Mouse (Mus musculus) stomach, embryonic 15.5 days (tissue): ENCODE results near the gene Map4k3. TPM values are rescaled to one million over a fixed set of nuclear protein-coding genes. Genes with fewer than 3 reads are reported as not detected.

Experiments used
- ATAC-seq: fragments of 200-750 bp; cut with Nextera tagmentation; 2 replicates; pipeline ENCODE4 v1.8.0; 2017; ENCODE audit warnings: low read depth, moderate number of reproducible peaks, moderate TSS enrichment; ENCODE audit not compliant: insufficient read depth, low FRiP score
- H3K27ac ChIP-seq: fragments of 300-500 bp; sonication (generic); 2 replicates; pipeline ENCODE4 v1.5.1; 2015; ENCODE audit warnings: mild to moderate bottlenecking, inconsistent platforms
- H3K27me3 ChIP-seq: fragments of 300-500 bp; sonication (generic); replicated peaks from 2 replicates; pipeline ENCODE4 v1.6.1; 2015; ENCODE audit warnings: inconsistent platforms
- H3K36me3 ChIP-seq: fragments of 300-500 bp; sonication (generic); 2 replicates; pipeline ENCODE4 v1.6.1; 2015; ENCODE audit warnings: inconsistent platforms
- H3K4me1 ChIP-seq: fragments of 300-500 bp; sonication (generic); 2 replicates; pipeline ENCODE4 v1.6.1; 2015; ENCODE audit warnings: inconsistent platforms
- H3K4me2 ChIP-seq: fragments of 300-500 bp; sonication (generic); 2 replicates; pipeline ENCODE4 v1.6.1; 2015; ENCODE audit warnings: mild to moderate bottlenecking, inconsistent platforms
- H3K4me3 ChIP-seq: fragments of 300-500 bp; sonication (generic); replicated peaks from 2 replicates; pipeline ENCODE4 v1.5.1; 2015; ENCODE audit warnings: inconsistent platforms
- H3K9ac ChIP-seq: fragments of 300-500 bp; sonication (generic); 2 replicates; pipeline ENCODE4 v1.6.1; 2015; ENCODE audit warnings: inconsistent platforms
- H3K9me3 ChIP-seq: fragments of 300-500 bp; sonication (generic); 2 replicates; pipeline ENCODE4 v1.6.1; 2016; ENCODE audit warnings: inconsistent platforms
- WGBS: fragments of 180-500 bp; shearing (Covaris S2); methylation state at CpG from one replicate; pipeline ENCODE4 v1.1.7; 2015; 5-methylcytosine and 5-hydroxymethylcytosine counted together
- polyA plus RNA-seq: library from polyadenylated mRNA; unstranded; fragments of >200 nt; fragmentation: Nextera tagmentation; extraction: Ambion mirVana; gene quantifications from 2 replicates; pipeline ENCODE4 v1.2.1, GENCODE M21; 2015

Map4k3 gene
- polyA plus RNA-seq, 1 experiment from 2014 or later: 28.9 TPM

DNA sequence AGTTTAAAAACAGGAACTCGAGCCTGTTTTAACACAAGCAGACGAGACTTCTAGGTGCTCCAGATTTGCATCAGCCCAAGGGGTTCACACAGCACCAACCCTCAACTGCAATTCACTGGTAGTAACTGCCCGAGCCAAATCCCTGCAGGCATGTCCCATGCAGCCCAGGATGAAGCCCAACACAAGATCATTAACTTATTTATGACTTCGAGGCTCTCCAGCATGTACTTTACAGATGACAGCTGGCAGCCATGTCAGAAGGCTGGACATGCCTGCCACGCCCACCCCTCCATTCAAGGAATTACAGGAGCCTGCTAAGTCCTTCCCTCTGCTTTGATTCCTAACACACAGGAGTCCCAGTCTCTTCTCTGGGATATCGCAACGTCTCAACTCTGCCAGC lies 29.4 kb downstream of the Map4k3 start:
- Histone ChIP-seq H3K4me1 (peaks cover 12% of the 10 kb centered on the region; the same call in 1 of the 2 replicates), H3K9me3 (no peaks in the 10 kb centered on the region), H3K36me3 (no peaks in the 10 kb centered on the region), H3K9ac (no peak overlapping the region), H3K27me3 (no peaks in the 10 kb centered on the region), H3K4me3 (no peak overlapping the region), H3K27ac (no peak overlapping the region), H3K4me2 (no peak overlapping the region)
- ATAC-seq: no peak
- WGBS: 54% methylated on average over 7 of the region's 7 CpGs

DNA sequence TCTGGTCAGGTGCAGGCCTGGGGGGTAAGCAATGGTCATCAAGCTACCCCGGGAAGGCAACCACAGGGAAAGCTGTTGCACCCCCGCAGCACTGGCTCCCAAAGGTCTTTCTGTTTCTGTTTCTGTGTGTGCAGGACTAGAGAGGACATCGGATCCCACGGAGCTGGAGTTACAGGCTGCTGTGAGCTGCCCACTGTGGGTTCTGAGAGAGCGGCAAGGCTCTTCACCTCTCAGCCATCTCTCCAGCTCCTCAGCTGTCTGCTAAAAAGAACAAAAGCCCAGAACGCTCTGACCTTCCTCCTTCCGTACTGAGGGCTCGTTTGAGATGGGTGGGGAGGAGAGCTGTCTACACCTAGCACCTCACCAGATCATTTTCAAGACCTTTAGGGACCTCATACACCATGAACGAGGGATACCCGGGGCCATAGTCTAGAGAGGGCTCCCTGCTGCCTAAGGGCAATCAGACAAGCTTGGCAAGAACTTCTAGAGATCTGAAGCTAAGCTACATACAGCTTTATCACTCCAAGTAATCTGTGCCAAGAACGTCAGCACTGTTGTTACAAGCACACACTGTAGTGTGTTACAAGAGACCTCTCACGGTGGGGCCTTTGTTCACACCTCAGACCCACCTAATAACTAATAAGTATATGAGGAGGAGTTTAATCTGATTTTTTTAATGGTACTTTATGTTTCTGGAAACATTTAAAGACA lies 29.9 kb downstream of the Map4k3 start:
- Histone ChIP-seq H3K27ac (no peak overlapping the region), H3K4me3 (no peak overlapping the region), H3K4me2 (no peak overlapping the region), H3K9me3 (no peaks in the 10 kb centered on the region), H3K9ac (no peak overlapping the region), H3K36me3 (no peaks in the 10 kb centered on the region), H3K4me1 (peaks cover 12% of the 10 kb centered on the region; the same call in 1 of the 2 replicates), H3K27me3 (no peaks in the 10 kb centered on the region)
- 58% methylated on average over 12 of the region's 12 CpGs for WGBS
- no peak for ATAC-seq

DNA sequence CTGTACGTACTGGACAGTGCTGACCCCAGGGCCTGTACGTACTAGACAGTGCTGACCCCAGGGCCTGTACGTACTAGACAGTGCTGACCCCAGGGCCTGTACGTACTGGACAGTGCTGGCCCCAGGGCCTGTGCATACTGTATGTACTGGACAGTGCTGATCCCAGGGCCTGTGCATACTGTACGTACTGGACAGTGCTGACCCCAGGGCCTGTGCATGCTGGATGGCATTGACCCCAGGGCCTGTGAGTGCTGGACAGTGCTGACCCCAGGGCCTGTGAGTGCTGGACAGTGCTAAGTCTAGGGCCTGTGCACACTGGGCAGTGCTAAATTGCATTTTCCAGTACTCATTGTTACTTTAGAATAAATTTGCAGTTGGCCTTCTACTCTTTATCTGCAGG lies 31.3 kb downstream of the Map4k3 start:
- Histone ChIP-seq H3K9ac (no peak overlapping the region), H3K9me3 (no peaks in the 10 kb centered on the region), H3K27me3 (no peaks in the 10 kb centered on the region), H3K36me3 (no peaks in the 10 kb centered on the region), H3K27ac (no peak overlapping the region), H3K4me3 (no peak overlapping the region), H3K4me1 (peaks cover 9% of the 10 kb centered on the region; the same call in 1 of the 2 replicates), H3K4me2 (no peak overlapping the region)
- WGBS: 96% methylated on average over 5 of the region's 5 CpGs
- no peak for ATAC-seq

DNA sequence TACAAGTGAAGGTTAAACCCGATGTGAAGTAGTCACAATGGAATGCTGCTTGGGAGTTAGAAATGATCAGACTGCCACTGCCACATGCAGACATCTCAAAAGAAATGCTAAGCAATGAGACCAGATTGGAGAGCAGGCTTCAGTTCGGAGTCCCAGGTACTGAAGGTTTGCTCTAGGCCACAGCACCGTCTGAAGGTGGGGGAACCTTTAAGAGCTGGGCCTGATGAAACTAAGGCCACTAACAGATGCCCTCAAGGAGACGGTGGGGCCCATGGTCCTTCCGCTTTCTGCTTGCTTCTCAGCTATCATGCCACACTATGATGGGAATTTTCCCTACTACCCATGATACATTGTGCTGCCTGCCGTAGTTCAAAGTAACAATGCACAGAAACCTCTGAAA lies 32.1 kb downstream of the Map4k3 start:
- 89% methylated on average over 6 of the region's 6 CpGs for WGBS
- no peaks in the 10 kb centered on the region for H3K36me3 ChIP-seq
- no peak overlapping the region for H3K4me3 ChIP-seq
- no peak for ATAC-seq
- no peaks in the 10 kb centered on the region for H3K9me3 ChIP-seq
- peaks cover 9% of the 10 kb centered on the region; the same call in 1 of the 2 replicates for H3K4me1 ChIP-seq
- no peak overlapping the region for H3K9ac ChIP-seq
- no peaks in the 10 kb centered on the region for H3K27me3 ChIP-seq
- H3K4me2 ChIP-seq: no peak overlapping the region
- no peak overlapping the region for H3K27ac ChIP-seq

DNA sequence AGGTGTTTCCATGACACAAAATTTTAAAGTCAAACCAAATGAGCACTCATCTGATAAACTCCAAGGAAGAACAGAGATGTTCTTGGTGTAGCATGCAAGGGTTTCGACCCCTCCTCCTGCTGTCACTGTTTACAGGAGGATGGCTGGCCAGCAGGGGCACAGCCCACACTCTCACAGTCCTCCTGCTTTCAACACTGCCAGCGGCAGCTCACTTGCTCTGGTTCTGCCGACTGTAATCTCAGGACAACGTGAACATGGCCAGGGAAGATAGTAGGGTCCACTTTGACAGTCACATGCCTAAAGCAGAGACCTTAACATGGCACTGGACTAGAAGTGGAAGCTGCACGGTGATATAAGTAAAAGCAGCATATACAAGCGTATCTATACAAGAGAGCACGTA lies 34.6 kb downstream of the Map4k3 start:
- Histone ChIP-seq H3K27ac (no peak overlapping the region), H3K9ac (no peak overlapping the region), H3K36me3 (no peaks in the 10 kb centered on the region), H3K4me3 (no peak overlapping the region), H3K27me3 (no peaks in the 10 kb centered on the region), H3K4me2 (no peak overlapping the region), H3K9me3 (no peaks in the 10 kb centered on the region), H3K4me1 (peaks cover 9% of the 10 kb centered on the region; the same call in 1 of the 2 replicates)
- no peak for ATAC-seq
- 53% methylated on average over 7 of the region's 7 CpGs for WGBS

DNA sequence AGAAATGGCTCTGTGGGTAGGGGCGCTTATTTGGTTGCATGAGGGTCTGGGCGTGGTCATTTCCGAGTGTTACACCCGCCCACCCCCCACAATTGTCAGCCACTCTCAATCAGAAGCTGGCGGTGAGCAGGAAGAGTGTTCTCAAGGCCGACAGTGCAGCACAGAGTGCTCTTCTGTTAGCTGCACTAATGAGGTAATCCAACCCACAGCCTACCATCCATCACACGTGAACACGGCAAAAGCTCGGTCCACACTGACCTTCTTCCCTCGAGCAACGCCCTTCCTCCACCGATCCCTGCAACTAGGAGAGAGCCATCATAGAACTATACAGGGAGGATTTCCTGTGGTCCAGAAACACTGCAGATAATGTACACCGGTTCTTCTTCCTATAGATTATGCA lies 36.1 kb downstream of the Map4k3 start:
- ATAC-seq: no peak
- no peak overlapping the region for H3K4me3 ChIP-seq
- no peak overlapping the region for H3K27ac ChIP-seq
- no peaks in the 10 kb centered on the region for H3K9me3 ChIP-seq
- H3K4me2 ChIP-seq: no peak overlapping the region
- H3K36me3 ChIP-seq: no peaks in the 10 kb centered on the region
- no peak overlapping the region for H3K9ac ChIP-seq
- no peaks in the 10 kb centered on the region for H3K4me1 ChIP-seq
- H3K27me3 ChIP-seq: no peaks in the 10 kb centered on the region
- 63% methylated on average over 13 of the region's 13 CpGs for WGBS

DNA sequence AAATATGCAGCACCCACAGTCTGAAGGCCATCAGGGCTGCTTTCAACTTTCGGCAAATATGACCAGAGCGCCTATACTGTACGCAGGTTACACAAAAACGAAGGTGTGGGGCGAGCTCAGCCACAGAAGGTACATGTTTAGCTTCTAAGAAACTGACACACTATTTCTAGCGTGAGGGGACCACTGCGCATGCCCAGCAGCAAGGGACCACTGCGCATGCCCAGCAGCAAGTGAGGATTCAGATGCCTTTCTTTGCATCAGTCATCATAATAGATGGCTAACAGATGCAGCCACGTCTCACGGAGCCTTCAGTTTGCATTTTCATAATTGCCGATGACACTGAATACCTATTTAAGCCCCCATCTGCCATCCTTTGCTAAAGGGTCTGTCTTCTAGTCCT lies 39.6 kb downstream of the Map4k3 start:
- no peaks in the 10 kb centered on the region for H3K27me3 ChIP-seq
- 88% methylated on average over 11 of the region's 11 CpGs for WGBS
- no peak overlapping the region for H3K27ac ChIP-seq

DNA sequence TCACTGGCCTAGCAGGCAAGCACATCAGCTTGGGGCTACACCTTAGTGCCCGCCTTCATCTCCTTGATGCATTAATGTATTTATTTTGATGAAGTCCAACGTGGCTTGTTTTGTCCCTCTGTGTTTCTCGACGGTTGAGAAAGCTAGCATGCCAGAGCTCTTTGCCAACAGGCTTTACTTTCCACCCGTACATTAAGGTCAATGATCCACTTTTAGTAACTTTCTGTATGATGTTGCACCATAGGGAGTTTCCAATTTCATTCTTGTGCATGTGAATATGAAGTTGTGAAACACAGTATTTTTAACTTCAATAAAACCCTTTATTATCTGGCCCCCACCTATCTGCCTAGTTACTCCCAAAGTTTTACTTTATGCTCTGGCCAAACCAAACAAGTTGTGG lies 42.2 kb downstream of the Map4k3 start:
- Histone ChIP-seq H3K36me3 (no peaks in the 10 kb centered on the region), H3K9me3 (no peaks in the 10 kb centered on the region), H3K4me3 (no peak overlapping the region), H3K4me1 (0 out of 2 replicates have a peak, but pooled peaks cover 10% of the 10 kb centered on the region), H3K27ac (no peak overlapping the region), H3K4me2 (no peak overlapping the region), H3K27me3 (no peaks in the 10 kb centered on the region), H3K9ac (no peak overlapping the region)
- 85% methylated on average over 5 of the region's 5 CpGs for WGBS
- ATAC-seq: no peak

More for the DNA sequence above, 39.6 kb downstream of the Map4k3 start:
- Histone ChIP-seq H3K9me3 (no peaks in the 10 kb centered on the region), H3K36me3 (no peaks in the 10 kb centered on the region), H3K4me2 (no peak overlapping the region), H3K4me3 (no peak overlapping the region), H3K4me1 (0 out of 2 replicates have a peak, but pooled peaks cover 10% of the 10 kb centered on the region), H3K9ac (no peak overlapping the region)
- no peak for ATAC-seq

DNA sequence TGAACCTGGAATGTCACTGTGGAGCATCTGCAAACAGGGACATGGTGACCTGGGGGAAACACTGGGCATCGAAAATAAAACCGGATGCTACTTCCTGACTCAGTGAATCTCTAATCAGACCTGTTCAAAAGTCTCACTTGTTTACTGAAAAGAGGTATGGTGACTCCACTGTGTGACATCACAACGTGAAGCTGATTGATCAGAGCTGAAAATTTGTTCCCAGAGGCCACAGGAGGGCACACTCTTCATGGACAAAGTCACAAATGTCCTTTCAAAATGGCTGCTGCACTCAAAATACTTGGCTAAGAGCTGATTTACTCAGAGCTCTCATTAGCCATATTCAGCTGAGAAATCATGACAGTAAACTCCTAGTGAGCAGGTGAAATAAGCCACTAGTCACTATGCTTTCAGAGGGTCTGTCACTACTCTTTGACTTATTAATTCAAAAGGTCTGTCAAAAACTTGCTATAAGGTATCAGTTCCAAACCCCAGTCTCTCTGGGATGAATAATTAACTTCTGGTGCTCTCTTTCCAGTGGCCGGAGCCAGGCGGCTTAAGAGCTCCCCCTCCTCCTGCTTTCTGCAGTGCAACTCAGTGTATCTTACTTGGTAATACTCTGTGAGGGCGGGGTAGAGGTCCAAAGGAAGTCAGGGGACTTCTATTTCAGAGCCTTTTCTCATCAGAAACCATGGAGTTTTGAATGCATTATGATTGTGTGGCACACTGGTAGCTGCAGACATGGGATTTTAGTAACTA lies 44.3 kb downstream of the Map4k3 start:
- WGBS: 32% methylated on average over 6 of the region's 6 CpGs
- no peaks in the 10 kb centered on the region for H3K36me3 ChIP-seq

DNA sequence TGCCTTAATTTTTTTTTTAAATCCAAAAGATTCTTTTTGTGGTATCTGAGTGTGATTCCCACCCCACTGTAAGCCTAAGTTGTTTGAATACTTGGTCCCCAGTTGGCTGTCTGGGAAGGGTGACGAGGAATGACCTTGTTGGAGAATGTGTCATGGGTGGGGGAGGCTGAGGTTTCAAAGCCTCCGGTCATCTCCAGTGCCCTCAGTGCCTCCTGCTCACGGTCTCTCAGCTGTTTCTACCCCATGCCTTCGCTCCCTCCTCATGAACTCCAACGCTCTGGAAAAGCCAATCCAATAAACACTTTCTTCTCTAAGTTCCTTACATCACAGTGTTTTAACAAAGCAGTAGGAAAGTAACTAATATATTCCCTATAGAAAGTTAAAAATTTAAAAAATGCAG lies 45.2 kb downstream of the Map4k3 start:
- Histone ChIP-seq H3K27ac (no peak overlapping the region), H3K4me3 (no peak overlapping the region), H3K36me3 (no peaks in the 10 kb centered on the region), H3K9me3 (no peaks in the 10 kb centered on the region), H3K9ac (no peak overlapping the region), H3K4me2 (no peak overlapping the region), H3K27me3 (no peaks in the 10 kb centered on the region), H3K4me1 (0 out of 2 replicates have a peak, but pooled peaks cover 10% of the 10 kb centered on the region)
- WGBS: 76% methylated on average over 5 of the region's 5 CpGs
- no peak for ATAC-seq

More for the DNA sequence above, 44.3 kb downstream of the Map4k3 start:
- Histone ChIP-seq H3K27me3 (no peaks in the 10 kb centered on the region), H3K9me3 (no peaks in the 10 kb centered on the region), H3K4me3 (no peak overlapping the region), H3K4me2 (no peak overlapping the region), H3K9ac (no peak overlapping the region), H3K4me1 (0 out of 2 replicates have a peak, but pooled peaks cover 10% of the 10 kb centered on the region), H3K27ac (no peak overlapping the region)
- ATAC-seq: peak; percentile 71; the same call in 1 of the 2 replicates

DNA sequence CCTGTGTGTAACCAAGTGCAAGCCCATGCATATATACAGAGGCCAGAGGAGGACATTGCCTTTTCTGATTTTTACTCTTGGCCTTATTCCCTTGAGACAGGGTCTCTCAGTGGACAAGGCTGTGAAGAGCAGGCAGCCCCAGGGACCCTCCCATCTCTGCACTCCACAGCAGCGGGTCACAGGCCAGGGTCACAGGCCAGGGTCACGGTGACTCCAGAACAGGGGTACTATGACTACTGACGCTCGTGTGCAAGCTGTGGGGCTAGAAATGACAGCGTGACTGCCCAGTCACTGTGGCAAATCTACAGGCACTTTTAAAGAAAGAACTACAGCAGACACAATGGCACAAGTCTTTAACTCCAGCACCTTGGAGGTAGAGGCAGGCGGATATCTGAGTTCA lies 50.1 kb downstream of the Map4k3 start:
- WGBS: 80% methylated on average over 6 of the region's 6 CpGs
- H3K27me3 ChIP-seq: no peaks in the 10 kb centered on the region
- H3K4me2 ChIP-seq: no peak overlapping the region
- no peaks in the 10 kb centered on the region for H3K36me3 ChIP-seq
- no peak overlapping the region for H3K4me3 ChIP-seq
- no peak overlapping the region for H3K27ac ChIP-seq
- H3K4me1 ChIP-seq: no peaks in the 10 kb centered on the region
- no peak overlapping the region for H3K9ac ChIP-seq
- no peak for ATAC-seq
- no peaks in the 10 kb centered on the region for H3K9me3 ChIP-seq

DNA sequence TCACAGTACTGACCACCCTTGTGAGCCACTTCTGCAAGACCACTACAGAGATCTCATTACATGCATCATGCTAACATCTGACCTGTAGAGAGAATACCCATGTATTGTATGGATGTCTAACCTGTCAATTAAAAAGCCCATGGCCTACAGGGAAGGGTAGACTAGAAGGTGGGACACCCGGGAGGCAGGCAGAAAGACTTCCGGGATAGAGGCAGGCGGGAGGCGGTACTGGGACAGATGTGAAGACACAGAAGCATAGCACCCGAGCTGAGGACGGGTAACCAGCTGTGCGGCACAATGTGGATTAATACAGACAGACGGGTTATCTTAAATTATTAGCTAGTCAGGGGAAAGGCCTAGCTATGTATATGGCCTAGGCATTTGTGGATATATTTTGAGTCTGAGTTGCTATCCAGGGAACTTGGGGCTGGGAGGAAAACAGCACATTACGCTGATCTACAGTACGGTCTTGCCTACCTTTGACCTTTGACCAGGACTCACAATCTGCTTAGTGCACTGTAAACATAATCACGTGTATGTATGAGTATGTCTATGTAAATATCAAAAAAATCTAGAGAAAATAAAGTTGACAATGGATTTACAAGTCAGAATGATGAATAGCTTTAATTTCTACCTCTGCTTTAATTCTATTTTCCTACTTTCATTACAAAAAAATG lies 51.3 kb downstream of the Map4k3 start:
- Histone ChIP-seq H3K4me1 (no peaks in the 10 kb centered on the region), H3K4me2 (no peak overlapping the region), H3K27me3 (no peaks in the 10 kb centered on the region), H3K27ac (no peak overlapping the region), H3K36me3 (no peaks in the 10 kb centered on the region), H3K9ac (no peak overlapping the region), H3K4me3 (no peak overlapping the region), H3K9me3 (no peaks in the 10 kb centered on the region)
- WGBS: 79% methylated on average over 11 of the region's 11 CpGs
- no peak for ATAC-seq
